Mouse (Mus musculus) naive thymus-derived CD4-positive, alpha-beta T cell, adult 5 months (primary cell): ENCODE results near the gene Mrps21. TPM values are rescaled to one million over a fixed set of nuclear protein-coding genes. Genes with fewer than 3 reads are reported as not detected.

Source experiments
- polyA plus RNA-seq: library from polyadenylated mRNA; unstranded; fragments of 100-300 nt; shearing (Covaris generic); gene quantifications from one replicate; pipeline ENCODE4 v1.2.1, GENCODE M21; 2017

Gene Mrps21
- 99.3 TPM for polyA plus RNA-seq

GRCm38 (mm10) chr3:95871392-95871867 lies at the start of gene Mrps21:
Gene Mrps21, minus strand, starts transcription at chr3:95871519.

GRCm38 (mm10) chr3:95904568-95904967 lies 33.2 kb upstream of the Mrps21 start, which contains the start of gene Car14:
Gene Car14, minus strand, starts transcription at chr3:95904691.

GRCm38 (mm10) chr3:95893606-95894316 lies 22.4 kb upstream of the Mrps21 start, which contains the start of gene Aph1a:
Gene Aph1a, plus strand, starts transcription at chr3:95893969.

GRCm38 (mm10) chr3:95891211-95892065 lies 20.1 kb upstream of the Mrps21 start, which contains the start of gene BC028528:
Gene BC028528, minus strand, starts transcription at chr3:95892005.

GRCm38 (mm10) chr3:95881979-95882815 lies 10.9 kb upstream of the Mrps21 start, which contains the start of gene Ciart:
Gene Ciart, minus strand, starts transcription at chr3:95882251.

GRCm38 (mm10) chr3:95855502-95856089 lies 15.7 kb downstream of the Mrps21 start, which contains the start of gene Prpf3:
Gene Prpf3, minus strand, starts transcription at chr3:95855885.

GRCm38 (mm10) chr3:95818571-95819288 lies 52.6 kb downstream of the Mrps21 start, which contains the start of gene Rprd2:
Gene Rprd2, minus strand, starts transcription at chr3:95818863.

Other genes starting within 250 kb of the Mrps21 start
- 122 TPM for gene Ensa, start 246.5 kb downstream of the Mrps21 start, polyA plus RNA-seq
- 715 TPM for gene Mcl1, start 212.7 kb downstream of the Mrps21 start, polyA plus RNA-seq
- gene Adamtsl4, start 183.6 kb downstream of the Mrps21 start, polyA plus RNA-seq: 8.3 TPM
- gene Ecm1, start 131.9 kb downstream of the Mrps21 start, polyA plus RNA-seq: 95.4 TPM
- gene Tars2, start 111.3 kb downstream of the Mrps21 start, polyA plus RNA-seq: 60.4 TPM
- gene Rprd2, start 52.7 kb downstream of the Mrps21 start, polyA plus RNA-seq: 60.5 TPM
- 52.1 TPM for gene Prpf3, start 15.6 kb downstream of the Mrps21 start, polyA plus RNA-seq
- gene Ciart, start 10.7 kb upstream of the Mrps21 start, polyA plus RNA-seq: 16.8 TPM
- not detected for gene BC028528, start 20.5 kb upstream of the Mrps21 start, polyA plus RNA-seq
- 26.9 TPM for gene Aph1a, start 22.4 kb upstream of the Mrps21 start, polyA plus RNA-seq
- not detected for gene Car14, start 33.2 kb upstream of the Mrps21 start, polyA plus RNA-seq
- 243 TPM for gene Anp32e, start 57.7 kb upstream of the Mrps21 start, polyA plus RNA-seq
- 4.0 TPM for gene Plekho1, start 124.5 kb upstream of the Mrps21 start, polyA plus RNA-seq
- 15.4 TPM for gene Vps45, start 186.9 kb upstream of the Mrps21 start, polyA plus RNA-seq
- gene Otud7b, start 233.0 kb upstream of the Mrps21 start, polyA plus RNA-seq: 14.3 TPM